Mouse (Mus musculus) forebrain, embryonic 12.5 days (tissue): ENCODE measurements around the gene Mxd1. TPM values are rescaled to one million over a fixed set of nuclear protein-coding genes. Genes with fewer than 3 reads are reported as not detected.

Experiments used
- ATAC-seq: fragments of 200-750 bp; cut with Nextera tagmentation; 2 replicates; pipeline ENCODE4 v1.8.0; 2017; ENCODE audit warnings: moderate TSS enrichment; ENCODE audit not compliant: low FRiP score
- H3K27ac ChIP-seq: fragments of 300-500 bp; sonication (generic); 2 replicates; pipeline ENCODE4 v1.5.1; 2016; ENCODE audit warnings: mild to moderate bottlenecking
- H3K27me3 ChIP-seq: fragments of 300-500 bp; sonication (generic); 2 replicates; pipeline ENCODE4 v1.6.1; 2016; ENCODE audit warnings: mild to moderate bottlenecking
- H3K36me3 ChIP-seq: fragments of 300-500 bp; sonication (generic); replicated peaks from 2 replicates; pipeline ENCODE4 v1.6.1; 2016; ENCODE audit warnings: mild to moderate bottlenecking
- H3K4me1 ChIP-seq: fragments of 300-500 bp; sonication (generic); 2 replicates; pipeline ENCODE4 v1.6.1; 2016
- H3K4me2 ChIP-seq: fragments of 300-500 bp; sonication (generic); 2 replicates; pipeline ENCODE4 v1.6.1; 2016; ENCODE audit warnings: mild to moderate bottlenecking, moderate library complexity
- H3K4me3 ChIP-seq: fragments of 300-500 bp; sonication (generic); replicated peaks from 2 replicates; pipeline ENCODE4 v1.5.1; 2016; ENCODE audit warnings: mild to moderate bottlenecking
- H3K9ac ChIP-seq: fragments of 300-500 bp; sonication (generic); 2 replicates; pipeline ENCODE4 v1.6.1; 2016; ENCODE audit warnings: mild to moderate bottlenecking
- H3K9me3 ChIP-seq: fragments of 300-500 bp; sonication (generic); 2 replicates; pipeline ENCODE4 v1.6.1; 2016
- WGBS: fragments of 180-500 bp; shearing (Covaris S2); methylation state at CpG from one replicate; pipeline ENCODE4 v1.1.7; 2016; 5-methylcytosine and 5-hydroxymethylcytosine counted together
- polyA plus RNA-seq: library from polyadenylated mRNA; unstranded; fragments of >200 nt; fragmentation: Nextera tagmentation; extraction: Ambion mirVana; gene quantifications from 2 replicates; pipeline ENCODE4 v1.2.1, GENCODE M21; 2016

The Mxd1 gene
- polyA plus RNA-seq, 1 experiment from 2014 or later: 23.8 TPM

DNA sequence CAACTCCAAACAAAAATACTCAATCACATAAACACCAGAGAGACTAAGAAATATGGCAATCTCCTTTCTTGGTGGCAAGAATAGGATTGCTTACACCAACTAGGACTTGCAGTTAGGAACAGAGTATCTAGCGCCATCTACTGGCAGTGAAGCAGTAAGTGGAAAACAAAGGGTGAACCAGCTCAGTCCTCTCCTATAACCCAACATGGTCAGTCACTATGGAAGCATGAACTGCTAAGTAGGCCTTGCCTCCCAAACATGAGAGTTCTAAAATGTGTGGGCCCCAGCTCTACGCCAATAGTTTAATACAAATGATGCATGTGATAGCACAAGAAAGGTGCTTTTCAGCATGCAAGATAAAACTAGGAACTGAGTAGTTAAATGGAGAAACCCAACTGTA lies 1.9 kb upstream of the Mxd1 start:
- no peaks in the 10 kb centered on the region for H3K9me3 ChIP-seq
- H3K4me1 ChIP-seq: peaks cover 24% of the 10 kb centered on the region
- no peak for ATAC-seq
- H3K27me3 ChIP-seq: no peaks in the 10 kb centered on the region
- no peak overlapping the region for H3K4me3 ChIP-seq
- peaks cover 44% of the 10 kb centered on the region for H3K36me3 ChIP-seq
- no peak overlapping the region for H3K27ac ChIP-seq
- no peak overlapping the region for H3K9ac ChIP-seq
- WGBS: 13% methylated on average over 2 of the region's 2 CpGs
- no peak overlapping the region for H3K4me2 ChIP-seq

DNA sequence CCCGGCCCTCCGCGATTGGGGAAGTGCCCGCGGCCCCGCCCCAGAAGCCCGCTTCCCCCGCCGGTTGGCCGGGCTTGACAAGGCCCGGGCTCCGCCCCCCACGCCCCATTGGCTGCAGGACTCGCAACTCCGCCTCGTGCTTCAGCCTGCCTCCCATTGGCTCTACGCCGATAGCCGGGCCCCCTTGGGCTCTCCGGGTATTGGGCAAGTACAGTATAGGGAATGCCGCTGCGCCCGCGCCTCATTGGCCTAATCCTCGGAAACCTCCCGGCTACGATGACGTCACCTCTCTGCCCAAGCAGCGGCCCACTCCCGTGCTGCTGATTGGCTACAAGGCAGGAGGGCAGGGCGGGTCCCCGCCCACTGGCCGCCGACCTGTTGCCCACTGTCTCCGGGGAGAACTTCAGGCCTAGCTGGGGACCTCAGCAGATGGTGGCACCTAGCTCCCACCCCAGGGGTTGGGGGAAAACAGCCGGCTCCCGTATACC lies 323 bp upstream of the Mxd1 start:
- H3K27ac ChIP-seq: peak overlapping the region; percentile 8; the same call in 1 of the 2 replicates
- peak overlapping the region; percentile 69 for H3K4me3 ChIP-seq
- ATAC-seq: peak; percentile 100
- 1% methylated on average over 35 of the region's 37 CpGs for WGBS
- peaks cover 24% of the 10 kb centered on the region for H3K4me1 ChIP-seq
- H3K27me3 ChIP-seq: no peaks in the 10 kb centered on the region
- H3K4me2 ChIP-seq: peak overlapping the region; percentile 75
- H3K9ac ChIP-seq: peak overlapping the region; percentile 44; the same call in 1 of the 2 replicates
- peaks cover 29% of the 10 kb centered on the region for H3K36me3 ChIP-seq
- no peaks in the 10 kb centered on the region for H3K9me3 ChIP-seq

DNA sequence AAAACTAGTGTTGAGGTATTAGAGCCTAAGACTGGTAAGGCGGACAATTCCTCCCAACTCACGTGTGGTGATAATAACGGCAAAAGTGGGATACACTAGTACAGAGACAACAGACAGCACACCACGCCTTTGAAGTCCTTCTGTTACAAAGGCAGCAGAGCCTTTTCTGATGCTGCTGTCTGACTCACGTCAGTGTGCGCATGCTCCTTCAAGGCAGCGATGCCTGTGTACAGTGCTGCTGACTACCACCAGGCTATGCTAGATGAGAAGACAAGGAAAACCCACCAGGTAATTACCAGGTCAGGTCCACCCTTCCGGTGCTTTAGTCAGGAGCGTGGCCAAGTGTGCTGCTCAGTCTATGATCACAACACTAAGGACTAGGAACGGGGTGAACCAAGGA lies 1.9 kb downstream of the Mxd1 start:
- H3K36me3 ChIP-seq: peaks cover 18% of the 10 kb centered on the region
- WGBS: 90% methylated on average over 10 of the region's 10 CpGs
- H3K9me3 ChIP-seq: no peaks in the 10 kb centered on the region
- H3K9ac ChIP-seq: no peak overlapping the region
- H3K27ac ChIP-seq: no peak overlapping the region
- no peak for ATAC-seq
- H3K4me1 ChIP-seq: peaks cover 24% of the 10 kb centered on the region
- H3K4me3 ChIP-seq: no peak overlapping the region
- H3K4me2 ChIP-seq: no peak overlapping the region
- no peaks in the 10 kb centered on the region for H3K27me3 ChIP-seq

- Histone ChIP-seq H3K36me3 (peaks cover 22% of the 10 kb centered on the region), H3K27me3 (no peaks in the 10 kb centered on the region), H3K9ac (no peak overlapping the region), H3K4me2 (no peak overlapping the region), H3K4me1 (peaks cover 24% of the 10 kb centered on the region), H3K4me3 (no peak overlapping the region), H3K9me3 (no peaks in the 10 kb centered on the region), H3K27ac (no peak overlapping the region)
- ATAC-seq: no peak
- WGBS: 89% methylated on average over 17 of the region's 17 CpGs
These were observed 3.2 kb downstream of the Mxd1 start for GRCm38 (mm10) chr6:86665560-86666307.

- no peak overlapping the region for H3K4me2 ChIP-seq
- no peaks in the 10 kb centered on the region for H3K27me3 ChIP-seq
- no peak overlapping the region for H3K27ac ChIP-seq
- no peak for ATAC-seq
- 85% methylated on average over 5 of the region's 5 CpGs for WGBS
- H3K4me1 ChIP-seq: peaks cover 24% of the 10 kb centered on the region
- H3K9me3 ChIP-seq: no peaks in the 10 kb centered on the region
- no peak overlapping the region for H3K9ac ChIP-seq
- no peak overlapping the region for H3K4me3 ChIP-seq
- peaks cover 22% of the 10 kb centered on the region for H3K36me3 ChIP-seq
These were observed 3.9 kb downstream of the Mxd1 start for GRCm38 (mm10) chr6:86665076-86665475.

- Histone ChIP-seq H3K4me1 (no peaks in the 10 kb centered on the region), H3K36me3 (peaks cover 27% of the 10 kb centered on the region), H3K4me3 (no peak overlapping the region), H3K9me3 (no peaks in the 10 kb centered on the region), H3K27me3 (no peaks in the 10 kb centered on the region), H3K9ac (no peak overlapping the region), H3K4me2 (no peak overlapping the region), H3K27ac (no peak overlapping the region)
- WGBS: 82% methylated on average over 9 of the region's 9 CpGs
- no peak for ATAC-seq
These were observed 8.6 kb downstream of the Mxd1 start for GRCm38 (mm10) chr6:86660161-86660877.

DNA sequence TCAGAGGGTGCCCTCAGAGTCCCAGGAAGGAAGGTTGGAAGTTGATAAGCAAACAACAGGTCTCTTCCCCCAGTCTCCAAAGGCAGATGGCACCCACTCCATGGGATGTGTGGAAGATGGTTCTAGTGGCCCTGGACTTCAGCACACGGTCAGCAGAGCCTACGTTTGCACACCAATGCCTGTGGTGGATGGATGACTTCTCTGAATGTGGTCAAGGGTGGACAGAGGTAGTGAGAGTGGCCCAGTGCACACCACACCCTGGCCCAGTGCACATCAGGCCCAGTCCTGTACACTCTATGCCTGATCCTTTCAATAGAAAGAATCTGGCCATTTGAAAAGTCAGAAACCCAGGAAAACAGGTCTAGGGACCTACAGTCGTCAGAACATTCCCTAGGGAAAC lies 10.5 kb downstream of the Mxd1 start:
- Histone ChIP-seq H3K27ac (no peak overlapping the region), H3K4me2 (no peak overlapping the region), H3K36me3 (peaks cover 27% of the 10 kb centered on the region), H3K4me1 (no peaks in the 10 kb centered on the region), H3K9me3 (no peaks in the 10 kb centered on the region), H3K9ac (no peak overlapping the region), H3K27me3 (no peaks in the 10 kb centered on the region), H3K4me3 (no peak overlapping the region)
- no peak for ATAC-seq
- 88% methylated on average over 3 of the region's 3 CpGs for WGBS

DNA sequence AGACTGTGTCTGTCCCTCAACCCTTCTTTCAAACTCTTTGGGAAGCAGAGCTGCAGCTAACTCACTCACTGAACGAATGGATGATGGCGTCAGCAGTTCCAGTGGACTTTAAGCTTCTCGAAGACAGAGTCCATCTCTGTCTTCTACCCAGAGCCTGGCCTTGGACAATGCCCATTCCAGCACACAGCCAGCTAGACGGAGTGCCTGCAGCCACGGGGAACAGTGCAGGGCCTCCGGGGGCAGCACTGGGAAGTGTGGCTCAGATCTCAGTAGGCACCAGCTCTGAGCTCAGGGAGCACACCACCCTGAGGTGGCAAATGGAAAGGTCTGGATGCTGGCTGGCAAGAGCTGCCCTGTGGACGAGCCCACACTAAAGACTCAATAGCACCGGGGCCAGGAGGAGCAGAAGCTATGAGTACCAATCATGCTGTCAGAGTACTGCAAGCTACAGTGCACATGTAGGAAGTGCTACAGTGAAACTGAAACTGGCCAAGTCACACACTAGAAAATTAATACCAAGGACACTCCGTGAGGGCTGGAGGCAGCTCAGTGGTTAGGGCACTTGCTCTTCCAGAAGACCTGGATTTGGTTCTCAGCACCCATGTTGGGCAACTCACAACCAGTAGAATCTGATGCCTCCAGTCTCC lies 14.6 kb downstream of the Mxd1 start:
- peaks cover 46% of the 10 kb centered on the region for H3K36me3 ChIP-seq
- H3K27ac ChIP-seq: no peak overlapping the region

GRCm38 (mm10) chr6:86653026-86653425 lies 15.9 kb downstream of the Mxd1 start:
- Histone ChIP-seq H3K27me3 (no peaks in the 10 kb centered on the region), H3K9ac (no peak overlapping the region), H3K4me1 (no peaks in the 10 kb centered on the region), H3K4me2 (no peak overlapping the region), H3K36me3 (peaks cover 57% of the 10 kb centered on the region), H3K27ac (no peak overlapping the region), H3K9me3 (no peaks in the 10 kb centered on the region), H3K4me3 (no peak overlapping the region)
- ATAC-seq: no peak
- WGBS: 88% methylated on average over 6 of the region's 6 CpGs

More for the DNA sequence above, 14.6 kb downstream of the Mxd1 start:
- Histone ChIP-seq H3K4me1 (no peaks in the 10 kb centered on the region), H3K27me3 (no peaks in the 10 kb centered on the region), H3K4me3 (no peak overlapping the region), H3K4me2 (no peak overlapping the region), H3K9me3 (no peaks in the 10 kb centered on the region), H3K9ac (no peak overlapping the region)
- WGBS: 78% methylated on average over 9 of the region's 9 CpGs
- no peak for ATAC-seq

GRCm38 (mm10) chr6:86646143-86646542 lies 22.8 kb downstream of the Mxd1 start:
- ATAC-seq: no peak
- no peak overlapping the region for H3K27ac ChIP-seq
- no peak overlapping the region for H3K4me3 ChIP-seq
- 76% methylated on average over 7 of the region's 7 CpGs for WGBS
- H3K9me3 ChIP-seq: no peaks in the 10 kb centered on the region
- peaks cover 30% of the 10 kb centered on the region for H3K36me3 ChIP-seq
- no peaks in the 10 kb centered on the region for H3K27me3 ChIP-seq
- H3K4me1 ChIP-seq: no peaks in the 10 kb centered on the region
- H3K4me2 ChIP-seq: no peak overlapping the region
- no peak overlapping the region for H3K9ac ChIP-seq

DNA sequence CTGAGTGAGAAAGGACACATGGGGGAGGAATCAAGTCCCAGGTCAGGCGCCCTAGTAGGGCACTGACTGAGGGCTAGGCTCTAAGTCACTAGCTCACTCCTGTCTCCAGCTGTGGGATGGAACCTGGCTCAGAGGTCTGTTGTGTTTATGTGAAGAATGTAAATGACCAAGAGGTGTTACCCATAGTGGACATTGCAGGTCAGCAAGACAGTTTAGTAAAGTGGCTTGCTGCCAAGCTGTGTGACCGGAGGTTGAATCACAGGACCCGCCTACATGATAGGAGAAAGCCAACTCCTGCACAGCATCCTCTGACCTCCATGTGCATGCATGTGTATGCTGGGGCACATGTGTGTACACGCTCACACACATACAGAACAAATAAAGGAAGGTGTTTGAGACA lies 23.4 kb downstream of the Mxd1 start:
- ATAC-seq: no peak
- 79% methylated on average over 4 of the region's 4 CpGs for WGBS

DNA sequence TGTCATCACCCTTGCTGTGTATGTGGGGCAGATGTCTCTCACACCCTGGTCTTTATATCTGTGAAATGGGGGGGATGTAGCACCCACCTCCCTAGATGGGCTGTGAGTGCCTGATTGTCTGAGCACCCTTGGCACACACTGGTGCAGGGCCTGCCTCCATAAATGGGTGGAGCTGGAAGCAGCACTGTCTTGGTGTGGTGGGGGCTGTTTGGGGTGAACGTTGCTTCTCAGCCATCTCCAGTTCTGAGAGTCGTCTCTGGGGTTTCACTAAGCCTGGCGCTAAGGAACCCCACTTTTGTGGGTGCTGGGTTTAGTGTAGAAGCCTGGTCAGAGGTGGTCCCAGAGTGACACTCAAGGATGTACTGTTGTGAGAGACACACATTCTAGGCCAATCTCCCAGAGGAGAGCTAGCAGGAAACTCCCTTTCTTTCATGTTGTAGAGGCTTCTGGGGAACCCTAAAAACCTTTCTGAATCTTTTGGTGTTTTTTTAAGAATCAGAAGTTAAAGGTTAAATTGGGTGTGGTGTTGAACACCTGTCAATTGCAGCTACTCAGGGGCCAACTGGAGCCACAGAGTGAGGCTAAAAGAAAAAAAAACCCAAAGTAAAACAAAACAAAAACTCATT lies 24.1 kb downstream of the Mxd1 start:
- ATAC-seq: no peak
- no peak overlapping the region for H3K4me3 ChIP-seq

More for the DNA sequence above, 23.4 kb downstream of the Mxd1 start:
- Histone ChIP-seq H3K4me3 (no peak overlapping the region), H3K9ac (no peak overlapping the region), H3K36me3 (peaks cover 24% of the 10 kb centered on the region), H3K9me3 (no peaks in the 10 kb centered on the region), H3K27me3 (no peaks in the 10 kb centered on the region), H3K27ac (no peak overlapping the region), H3K4me1 (no peaks in the 10 kb centered on the region), H3K4me2 (no peak overlapping the region)

More for the DNA sequence above, 24.1 kb downstream of the Mxd1 start:
- Histone ChIP-seq H3K9ac (no peak overlapping the region), H3K27me3 (no peaks in the 10 kb centered on the region), H3K36me3 (peaks cover 17% of the 10 kb centered on the region), H3K4me1 (no peaks in the 10 kb centered on the region), H3K9me3 (no peaks in the 10 kb centered on the region), H3K27ac (no peak overlapping the region), H3K4me2 (no peak overlapping the region)
- WGBS: 92% methylated on average over 3 of the region's 3 CpGs
